Mouse (Mus musculus): ENCODE data around the gene Aqp1. TPM values are rescaled to one million over a fixed set of nuclear protein-coding genes. Genes with fewer than 3 reads are reported as not detected.

The Aqp1 gene
- total and polyA plus RNA-seq, 3 experiments: not detected

- Histone ChIP-seq H3K9ac (ENCODE audit: insufficient read depth, low read depth) (no peak overlapping the region), H3K79me2 (replicated peaks; ENCODE audit: control insufficient read depth, extremely low read depth, insufficient read depth, poor library complexity, severe bottlenecking) (no peaks in the 10 kb centered on the region), H3K9me3 (replicated peaks; ENCODE audit: low read length) (no peaks in the 10 kb centered on the region), H3K4me2 (ENCODE audit: insufficient read depth, low read depth, poor library complexity, severe bottlenecking) (no peak overlapping the region), H3K36me3 (replicated peaks in 1 of 2; ENCODE audit: control insufficient read depth in 1 of 2, insufficient read depth in 1 of 2, low read length in 1 of 2) (no peaks in the 10 kb centered on the region), H3K4me1 (ENCODE audit: control insufficient read depth in 1 of 2, insufficient read depth in 2 of 2) (no peaks in the 10 kb centered on the region), H3K27ac (ENCODE audit: insufficient read depth, low read depth) (no peak overlapping the region), H3K27me3 (replicated peaks) (peaks cover 79% of the 10 kb centered on the region), H3K4me3 (replicated peaks in 1 of 3; ENCODE audit: low read depth in 2 of 3, low read length in 2 of 3, poor library complexity in 1 of 3) (no peak overlapping the region)
- no peak for DNase-seq (ENCODE audit: extremely low read depth)
- TF ChIP-seq USF2 (conservative IDR thresholded peaks at IDR 0.05; ENCODE audit: low read depth, low read length) (no peak), ZMIZ1 (IDR thresholded peaks at IDR 0.05; ENCODE audit: low read depth, low read length) (no peak), USF1 (IDR thresholded peaks at IDR 0.05; ENCODE audit: low read depth, low read length) (no peak)
- dilution Hi-C loops (cut with MboI; ENCODE audit: extremely low pct_ligation_motif_present, extremely low pct_unique_long_range_greater_than_20kb, low sequenced_read_pairs): no loop called here
- in situ Hi-C loops (cut with MboI; ENCODE audit: low pct_ligation_motif_present, low pct_unique_long_range_greater_than_20kb, low sequenced_read_pairs): no loop called here
Measured at GRCm38 (mm10) chr6:55311962-55312361, 24.3 kb upstream of the Aqp1 start.

- Histone ChIP-seq H3K4me2 (ENCODE audit: insufficient read depth, low read depth, poor library complexity, severe bottlenecking) (no peak overlapping the region), H3K4me1 (ENCODE audit: control insufficient read depth in 1 of 2, insufficient read depth in 2 of 2) (no peaks in the 10 kb centered on the region), H3K27ac (ENCODE audit: insufficient read depth, low read depth) (no peak overlapping the region), H3K36me3 (replicated peaks in 1 of 2; ENCODE audit: control insufficient read depth in 1 of 2, insufficient read depth in 1 of 2, low read length in 1 of 2) (no peaks in the 10 kb centered on the region), H3K9me3 (replicated peaks; ENCODE audit: low read length) (no peaks in the 10 kb centered on the region), H3K4me3 (replicated peaks in 1 of 3; ENCODE audit: low read depth in 2 of 3, low read length in 2 of 3, poor library complexity in 1 of 3) (no peak overlapping the region), H3K9ac (ENCODE audit: insufficient read depth, low read depth) (no peak overlapping the region), H3K27me3 (replicated peaks) (peaks cover 88% of the 10 kb centered on the region), H3K79me2 (replicated peaks; ENCODE audit: control insufficient read depth, extremely low read depth, insufficient read depth, poor library complexity, severe bottlenecking) (no peaks in the 10 kb centered on the region)
- dilution Hi-C loops (cut with MboI; ENCODE audit: extremely low pct_ligation_motif_present, extremely low pct_unique_long_range_greater_than_20kb, low sequenced_read_pairs): no loop called here
- DNase-seq (ENCODE audit: extremely low read depth): no peak
- no peak for TF ChIP-seq MYC (IDR thresholded peaks at IDR 0.05; ENCODE audit: low read depth, low read length)
- no peak for TF ChIP-seq GABPA (IDR thresholded peaks at IDR 0.05; ENCODE audit: insufficient replicate concordance, low read depth, low read length)
- TF ChIP-seq ETS1 (conservative IDR thresholded peaks at IDR 0.05; ENCODE audit: low read depth, low read length): no peak
- no peak for TF ChIP-seq BHLHE40 (IDR thresholded peaks at IDR 0.05; ENCODE audit: low read depth, low read length)
- no peak for TF ChIP-seq ZMIZ1 (IDR thresholded peaks at IDR 0.05; ENCODE audit: low read depth, low read length)
- TF ChIP-seq IRF4 (IDR thresholded peaks at IDR 0.05; ENCODE audit: low read depth, low read length): no peak
- in situ Hi-C loops (cut with MboI; ENCODE audit: low pct_ligation_motif_present, low pct_unique_long_range_greater_than_20kb, low sequenced_read_pairs): no loop called here
Measured at GRCm38 (mm10) chr6:55313893-55314292, 22.3 kb upstream of the Aqp1 start.

GRCm38 (mm10) chr6:55314628-55315027 lies 21.6 kb upstream of the Aqp1 start:
- H3K4me3 ChIP-seq (replicated peaks in 1 of 3; ENCODE audit: low read depth in 2 of 3, low read length in 2 of 3, poor library complexity in 1 of 3): no peak overlapping the region
- dilution Hi-C loops (cut with MboI; ENCODE audit: extremely low pct_ligation_motif_present, extremely low pct_unique_long_range_greater_than_20kb, low sequenced_read_pairs) (no loop called here), in situ Hi-C loops (cut with MboI; ENCODE audit: low pct_ligation_motif_present, low pct_unique_long_range_greater_than_20kb, low sequenced_read_pairs) (no loop called here)
- peaks cover 89% of the 10 kb centered on the region for H3K27me3 ChIP-seq (replicated peaks)
- H3K9me3 ChIP-seq (replicated peaks; ENCODE audit: low read length): no peaks in the 10 kb centered on the region
- TF ChIP-seq USF1 (IDR thresholded peaks at IDR 0.05; ENCODE audit: low read depth, low read length) (no peak), USF2 (conservative IDR thresholded peaks at IDR 0.05; ENCODE audit: low read depth, low read length) (no peak), MXI1 (IDR thresholded peaks at IDR 0.05; ENCODE audit: low read depth, low read length) (no peak), KAT2A (IDR thresholded peaks at IDR 0.05; ENCODE audit: insufficient replicate concordance, low read length) (no peak), SIN3A (IDR thresholded peaks at IDR 0.05; ENCODE audit: low read length) (no peak), TBP (conservative IDR thresholded peaks at IDR 0.05; ENCODE audit: low read depth, low read length) (no peak), RAD21 (IDR thresholded peaks at IDR 0.05; ENCODE audit: low read depth, low read length) (no peak), BHLHE40 (IDR thresholded peaks at IDR 0.05; ENCODE audit: low read depth, low read length) (no peak), MYC (IDR thresholded peaks at IDR 0.05; ENCODE audit: low read depth, low read length) (no peak), UBTF (IDR thresholded peaks at IDR 0.05; ENCODE audit: low read depth, low read length) (no peak), IRF4 (IDR thresholded peaks at IDR 0.05; ENCODE audit: low read depth, low read length) (no peak), RCOR1 (conservative IDR thresholded peaks at IDR 0.05; ENCODE audit: low read depth, low read length) (no peak), ZC3H11A (IDR thresholded peaks at IDR 0.05; ENCODE audit: low read depth, low read length) (no peak), CTCF (conservative IDR thresholded peaks at IDR 0.05 in 1 of 2, IDR thresholded peaks at IDR 0.05 in 1 of 2; ENCODE audit: low read depth in 2 of 2, low read length in 2 of 2) (no peak), MAX (IDR thresholded peaks at IDR 0.05; ENCODE audit: low read length) (no peak), JUND (conservative IDR thresholded peaks at IDR 0.05; ENCODE audit: low read depth, low read length) (no peak), ZNF384 (IDR thresholded peaks at IDR 0.05; ENCODE audit: low read depth, low read length) (no peak)
- H3K4me2 ChIP-seq (ENCODE audit: insufficient read depth, low read depth, poor library complexity, severe bottlenecking): no peak overlapping the region
- H3K79me2 ChIP-seq (replicated peaks; ENCODE audit: control insufficient read depth, extremely low read depth, insufficient read depth, poor library complexity, severe bottlenecking): no peaks in the 10 kb centered on the region
- no peak for DNase-seq (ENCODE audit: extremely low read depth)
- H3K9ac ChIP-seq (ENCODE audit: insufficient read depth, low read depth): no peak overlapping the region
- H3K4me1 ChIP-seq (ENCODE audit: control insufficient read depth in 1 of 2, insufficient read depth in 2 of 2): no peaks in the 10 kb centered on the region
- H3K36me3 ChIP-seq (replicated peaks in 1 of 2; ENCODE audit: control insufficient read depth in 1 of 2, insufficient read depth in 1 of 2, low read length in 1 of 2): no peaks in the 10 kb centered on the region
- H3K27ac ChIP-seq (ENCODE audit: insufficient read depth, low read depth): no peak overlapping the region

Data from CH12.LX (cell line).